Mouse (Mus musculus) urinary bladder, adult 18-20 months (tissue): ENCODE results near the gene Ift22.
"Not testable (repeated sequence)": the region's sequence is repeated elsewhere in the genome, so short reads cannot be mapped to it uniquely, and the experiment has no call there.

ENCODE experiments used
- DNase-seq, 2 experiments: peaks; one replicate each; pipeline ENCODE4 v3.0.0; 2022; ENCODE audit warnings: low spot score in 2 of 2, mixed read lengths in 2 of 2

Gene Ift22

DNA sequence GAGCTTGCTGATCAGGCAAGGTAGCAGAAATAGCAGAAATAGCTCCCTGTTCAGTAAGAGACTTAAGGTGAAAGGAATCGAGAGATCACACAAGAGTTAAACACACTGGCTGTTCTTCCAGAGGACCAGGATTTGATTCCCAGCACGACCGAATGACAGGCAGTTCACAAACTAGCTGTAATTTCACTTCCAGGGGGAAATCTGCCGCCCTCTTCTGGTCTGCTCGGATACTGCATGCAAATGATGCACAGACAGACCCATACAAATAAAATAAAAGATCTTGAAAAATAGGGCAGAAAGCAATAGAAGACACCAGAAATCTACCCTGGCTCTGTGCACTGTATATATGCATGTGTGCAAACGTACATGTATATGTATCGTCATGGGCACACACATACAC lies 2.3 kb upstream of the Ift22 start:
- DNase-seq: no peak

DNA sequence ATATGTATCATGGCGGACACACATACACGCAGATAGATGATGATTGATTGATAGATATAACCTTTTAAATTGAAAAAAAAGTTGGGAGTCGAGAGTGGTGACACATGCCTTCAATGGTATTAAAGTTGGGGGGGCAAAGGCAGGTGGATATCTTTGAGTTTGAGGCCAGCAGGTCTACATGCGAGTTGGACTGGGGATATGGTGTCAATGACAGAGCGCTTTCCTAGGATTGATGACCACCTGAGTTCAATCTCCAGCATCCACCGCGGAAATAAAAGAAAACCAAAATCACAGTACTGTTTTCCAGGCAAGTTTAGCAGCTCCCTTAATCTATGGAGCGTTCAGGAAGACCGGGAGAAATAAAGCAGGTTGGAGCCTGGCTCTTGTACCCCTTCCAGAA lies 363 bp upstream of the Ift22 start:
- DNase-seq: no peak

DNA sequence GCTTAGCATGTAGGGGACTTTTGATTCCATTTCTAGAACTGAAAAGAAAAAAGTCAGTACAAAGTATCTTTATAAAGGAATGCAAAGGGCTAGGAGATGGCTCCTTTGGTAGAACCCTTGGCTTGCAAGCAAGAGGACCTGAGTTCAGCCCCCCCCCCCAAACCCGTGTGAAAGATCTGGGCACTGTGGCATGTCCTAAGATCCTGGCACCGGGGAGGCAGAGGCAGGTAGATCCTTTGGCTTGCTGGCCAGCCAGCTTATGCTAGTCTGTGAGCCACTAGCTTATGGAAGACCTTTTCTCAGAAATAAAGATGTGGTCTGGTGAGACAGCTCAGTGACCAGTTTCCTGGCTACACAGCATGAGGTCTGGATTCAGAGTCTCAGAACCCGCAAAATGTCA lies 6.2 kb downstream of the Ift22 start:
- DNase-seq: no peak

GRCm38 (mm10) chr5:136917613-136918242 lies 9.8 kb downstream of the Ift22 start:
- DNase-seq: no peak

DNA sequence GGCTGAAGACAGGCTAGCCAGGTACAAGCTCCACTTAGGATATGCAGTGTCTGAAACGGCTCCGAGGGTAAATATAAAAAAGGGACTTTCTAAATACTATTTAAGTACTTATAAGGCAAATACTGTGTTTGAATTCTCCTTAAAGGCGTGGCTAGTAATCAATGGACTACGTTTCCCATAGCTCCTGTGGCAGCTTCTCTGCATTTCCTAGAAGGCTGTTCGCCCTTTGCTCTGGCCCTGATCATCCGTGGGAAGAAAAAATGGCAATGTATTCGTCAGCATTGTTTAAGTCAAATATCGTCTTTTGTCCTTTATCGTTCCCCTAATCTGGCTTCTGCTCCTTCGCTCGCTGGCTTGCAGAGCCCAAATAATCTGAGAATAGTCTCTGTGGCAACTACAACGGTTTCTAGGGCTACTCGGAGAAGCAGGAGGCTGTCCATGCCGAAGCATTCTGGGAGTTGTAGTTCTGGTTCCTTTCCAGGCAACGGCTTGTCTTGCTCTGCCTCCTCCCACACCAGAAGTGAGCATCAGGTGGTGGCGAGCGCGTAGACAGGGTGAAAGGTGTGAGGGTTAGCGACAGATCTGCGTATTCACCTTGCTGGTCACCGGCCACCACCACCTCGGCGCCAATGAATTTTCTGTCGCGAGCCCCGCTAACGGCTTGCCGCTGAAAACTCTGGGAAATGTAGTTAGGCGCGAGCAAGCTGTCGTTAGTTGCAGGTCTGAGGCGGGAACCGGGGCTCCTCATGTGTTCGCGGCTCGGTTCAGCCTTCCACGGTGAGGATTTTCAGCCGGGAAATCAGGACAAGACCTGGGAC lies 10.9 kb downstream of the Ift22 start:
- peak; percentile 70 to 77 for DNase-seq

DNA sequence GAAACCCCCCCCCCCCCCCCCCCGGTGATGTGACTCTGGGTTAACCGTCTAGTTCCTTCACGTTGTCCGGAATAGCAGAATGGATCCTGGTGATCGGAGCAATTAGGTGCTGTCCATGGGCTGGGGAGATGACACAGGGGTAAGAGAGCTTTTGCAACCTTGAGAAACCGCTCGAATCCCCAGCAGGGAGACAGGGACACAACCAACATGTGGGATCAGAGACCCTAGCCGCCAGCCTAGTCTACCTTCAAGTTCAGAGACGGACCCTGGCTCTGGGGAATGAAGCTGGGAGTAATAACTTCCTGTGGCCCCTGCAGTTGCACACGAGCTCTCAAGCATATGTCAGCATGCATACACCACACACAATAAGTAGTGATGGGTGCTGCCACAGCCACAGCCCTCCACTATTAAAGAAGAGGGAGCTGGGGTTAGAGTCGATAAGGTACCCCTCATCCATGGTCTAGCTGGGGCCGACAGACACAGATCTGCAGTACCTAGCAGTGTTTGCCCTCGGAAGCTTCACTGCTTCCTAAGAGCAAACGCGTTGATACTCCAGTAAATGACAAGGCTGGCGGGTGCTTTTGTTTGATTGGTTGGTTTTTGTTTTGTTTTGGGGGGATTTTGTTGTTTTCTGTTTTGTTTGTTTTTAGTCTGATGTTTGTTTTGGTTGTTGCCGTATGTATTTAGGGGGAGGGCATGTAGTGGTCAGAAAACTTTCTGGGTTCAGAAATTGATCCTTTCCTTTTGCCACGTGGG lies 11.8 kb downstream of the Ift22 start:
- DNase-seq: no peak

DNA sequence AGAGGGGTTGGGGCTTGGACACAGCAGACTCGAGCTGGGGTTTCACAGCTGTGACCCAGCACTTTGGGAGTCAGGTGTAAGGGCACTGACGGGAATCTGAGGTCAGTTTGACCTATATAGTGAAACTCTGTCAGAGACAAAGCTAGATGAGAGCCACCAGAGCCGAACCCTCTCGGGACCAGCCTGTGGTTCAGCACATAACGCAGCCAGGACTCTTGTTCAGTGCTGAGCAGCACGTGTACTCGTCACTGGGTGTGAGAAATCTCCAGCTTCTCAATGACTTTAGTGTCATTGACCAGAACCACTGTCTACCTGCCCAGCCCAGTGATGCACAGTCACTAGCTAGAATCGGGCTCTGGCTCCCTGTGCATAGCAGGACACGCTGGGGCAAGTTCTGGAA lies 14.9 kb downstream of the Ift22 start:
- DNase-seq: no peak

DNA sequence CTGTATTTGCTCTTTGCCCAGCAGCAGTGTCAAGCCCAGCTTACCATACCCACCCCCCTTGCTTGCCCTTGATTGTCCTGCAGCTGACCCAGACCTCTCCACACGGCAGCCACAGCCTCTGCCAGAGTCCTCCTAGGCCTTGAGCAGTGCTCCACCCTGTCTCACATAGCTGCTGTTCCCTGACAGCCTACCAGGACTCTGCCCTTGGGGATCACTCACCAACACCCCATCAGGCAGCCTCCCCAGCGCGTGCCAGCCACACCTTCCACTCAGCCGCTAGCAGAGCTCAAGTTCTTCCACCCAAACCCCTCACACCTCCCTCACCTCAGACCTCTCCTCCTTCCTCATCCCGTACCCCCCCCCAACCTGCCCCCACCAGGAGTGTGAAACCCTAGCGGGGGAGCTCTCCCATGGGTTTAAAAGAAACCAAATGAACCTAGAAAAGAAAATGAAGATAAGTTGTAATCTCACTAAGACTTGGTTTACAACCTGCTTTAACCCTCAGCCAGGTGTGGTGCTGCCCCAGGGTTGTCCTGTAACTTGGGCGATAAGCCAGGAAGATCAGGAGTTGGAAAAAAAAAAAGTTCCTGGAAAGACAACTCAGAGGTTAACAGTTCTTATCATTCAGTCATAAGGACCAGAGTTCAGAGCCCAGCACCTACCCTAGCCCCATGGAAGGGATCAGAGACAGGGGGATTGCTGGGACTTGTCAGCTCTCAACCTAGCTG lies 16.0 kb downstream of the Ift22 start:
- no peak for DNase-seq

GRCm38 (mm10) chr5:136929073-136929472 lies 21.1 kb downstream of the Ift22 start:
- peak; percentile 57 to 64 for DNase-seq

- no peak for DNase-seq
Observed at GRCm38 (mm10) chr5:136931896-136932295, 23.9 kb downstream of the Ift22 start.

GRCm38 (mm10) chr5:136932956-136933355 lies 25.0 kb downstream of the Ift22 start:
- no peak for DNase-seq

DNA sequence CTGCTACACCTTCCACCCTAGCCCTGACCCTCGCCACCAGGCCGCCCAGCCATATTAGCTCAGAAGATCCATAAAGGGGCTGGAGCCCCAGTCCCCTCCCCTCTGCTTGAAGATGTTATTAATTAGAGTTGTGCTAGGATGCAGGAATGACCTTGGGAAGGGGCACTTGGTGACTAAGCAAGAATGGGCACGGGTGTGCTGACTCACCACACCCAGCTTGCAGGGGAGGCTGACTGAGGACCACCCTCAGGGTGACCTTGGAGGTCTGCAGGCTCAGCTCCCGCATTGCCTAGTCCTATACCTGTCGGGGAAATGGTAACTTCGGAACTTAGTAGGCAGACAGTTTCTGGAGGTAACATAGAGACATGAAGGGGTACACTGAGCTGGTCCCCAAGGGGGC lies 26.0 kb downstream of the Ift22 start:
- DNase-seq: no peak

DNA sequence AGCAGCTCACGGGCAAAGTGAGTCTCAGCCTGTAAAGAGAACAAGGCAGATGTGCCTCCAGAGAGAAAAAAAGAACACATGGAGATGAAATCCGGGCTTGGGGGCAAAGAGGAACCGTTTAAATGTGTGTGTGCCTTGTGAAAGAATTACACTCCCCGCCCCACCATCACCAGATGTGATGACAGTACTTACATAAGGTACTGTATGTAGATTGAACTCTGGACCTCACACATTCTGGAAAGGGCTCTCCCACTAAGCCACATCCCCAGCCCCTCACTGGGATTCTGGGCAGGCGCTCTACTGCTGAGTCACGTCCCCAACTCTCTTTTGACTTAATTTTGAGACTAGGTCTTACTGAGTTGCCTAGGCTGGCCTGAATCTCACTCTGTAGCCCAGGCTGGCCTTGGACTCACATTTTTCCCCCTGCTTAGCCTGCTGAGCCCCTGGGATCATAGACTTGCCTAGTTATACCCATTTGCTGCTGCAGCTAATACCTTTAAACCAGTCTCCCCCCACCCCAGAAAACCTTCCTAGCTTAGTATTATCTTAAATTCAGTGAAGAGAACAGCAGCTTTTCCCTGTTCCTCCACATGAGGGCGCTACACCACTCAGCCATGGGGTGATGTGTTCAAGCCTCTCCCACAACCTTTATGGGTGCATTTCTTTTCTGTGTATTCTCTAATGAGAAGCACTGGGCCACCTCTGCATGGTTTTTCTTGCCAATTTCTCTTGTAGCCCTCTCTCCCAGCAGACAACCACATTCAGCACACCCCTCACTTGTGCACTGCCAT lies 28.1 kb downstream of the Ift22 start:
- no peak for DNase-seq

GRCm38 (mm10) chr5:136936750-136937149 lies 28.8 kb downstream of the Ift22 start:
- no peak for DNase-seq

DNA sequence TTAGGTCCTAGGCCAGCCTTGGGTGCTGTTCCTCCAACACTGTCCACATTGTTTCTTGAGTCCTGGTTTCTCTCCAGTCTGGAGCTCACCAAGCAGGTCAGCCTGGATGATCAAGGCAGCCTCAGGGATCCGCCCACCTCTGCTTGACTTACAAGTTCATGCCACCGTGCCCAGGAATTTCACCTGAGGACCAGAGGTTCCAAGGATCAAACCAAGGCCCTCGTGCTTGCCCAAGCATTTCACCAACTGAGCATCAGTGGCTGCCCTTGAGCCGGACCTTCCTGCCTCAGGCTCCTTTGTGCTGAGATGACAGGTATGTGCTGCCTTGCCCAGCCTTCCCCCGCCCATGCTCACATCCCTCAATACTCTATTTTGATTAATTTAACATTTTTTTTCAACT lies 29.7 kb downstream of the Ift22 start:
- DNase-seq: no peak

DNA sequence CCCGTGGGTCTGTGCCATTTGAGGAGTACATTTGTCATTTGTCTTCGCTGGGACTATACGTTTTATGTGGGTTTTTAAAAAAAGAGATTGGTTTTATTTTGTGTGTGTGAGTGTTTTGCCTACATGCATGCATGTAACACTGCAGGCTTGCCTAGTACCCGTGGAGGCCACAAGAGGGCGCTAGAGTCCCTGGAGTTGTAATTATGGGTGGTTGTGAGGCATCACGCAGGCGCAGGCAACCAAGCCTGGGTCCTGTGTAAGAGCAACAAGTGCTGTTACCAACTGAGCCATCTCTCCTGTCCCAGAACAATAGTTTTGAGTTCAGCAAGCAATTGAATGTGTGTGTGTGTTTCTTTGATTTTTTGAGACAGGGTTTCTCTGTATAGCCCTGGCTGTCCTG lies 31.3 kb downstream of the Ift22 start:
- no peak for DNase-seq

DNA sequence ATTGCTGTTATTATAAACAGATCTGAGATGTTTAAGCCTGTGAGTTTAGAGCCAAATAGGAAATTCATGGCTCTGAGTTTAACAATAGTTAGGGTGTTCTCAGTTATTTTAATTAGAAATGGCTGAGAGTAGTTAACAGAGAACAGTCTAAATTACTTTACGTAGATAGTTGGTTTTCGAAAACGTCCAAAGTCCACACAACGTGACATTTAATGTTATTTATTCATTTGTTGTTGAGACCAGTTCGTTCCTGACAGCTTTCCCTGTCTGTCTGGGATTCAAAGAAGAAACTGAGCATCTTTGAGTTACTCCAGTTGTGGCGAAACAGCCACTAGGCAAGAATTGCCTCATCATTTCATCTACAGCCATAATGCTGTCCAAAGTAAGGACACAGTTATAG lies 32.1 kb downstream of the Ift22 start:
- DNase-seq: not testable (repeated sequence)

DNA sequence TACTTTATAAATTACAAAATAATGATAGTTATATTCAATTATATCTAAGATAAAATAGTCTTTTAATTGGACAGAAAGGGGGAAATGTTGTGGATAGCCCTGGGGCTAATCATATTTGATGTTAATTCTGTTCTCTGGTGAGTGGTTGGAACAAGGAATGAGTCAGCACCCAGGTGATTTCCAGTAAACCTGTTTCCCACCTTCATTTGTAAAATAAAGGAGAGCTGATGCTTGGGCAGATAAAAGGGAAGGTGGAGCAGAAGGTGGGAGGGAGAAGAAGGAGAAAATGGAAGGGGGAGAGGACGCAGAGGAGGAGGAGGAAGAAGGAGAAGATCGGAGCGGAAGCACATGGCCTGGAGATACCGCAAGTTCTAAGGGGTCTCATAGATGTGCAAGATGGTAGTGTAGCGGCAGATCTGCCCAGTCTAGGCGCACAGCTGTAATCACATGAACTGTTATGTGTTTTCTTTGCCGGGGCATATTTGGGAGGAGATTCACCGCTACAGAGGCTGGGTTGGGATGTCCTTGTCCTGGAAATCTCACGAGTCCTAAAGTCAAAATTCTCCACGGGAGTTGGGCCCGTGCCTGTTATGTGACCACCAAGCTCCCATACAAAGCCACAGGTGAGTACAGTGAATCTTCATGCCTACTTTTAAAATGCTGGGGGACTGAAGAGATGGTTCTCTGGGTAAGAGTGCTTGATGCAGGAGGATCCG lies 33.1 kb downstream of the Ift22 start:
- no peak for DNase-seq

DNA sequence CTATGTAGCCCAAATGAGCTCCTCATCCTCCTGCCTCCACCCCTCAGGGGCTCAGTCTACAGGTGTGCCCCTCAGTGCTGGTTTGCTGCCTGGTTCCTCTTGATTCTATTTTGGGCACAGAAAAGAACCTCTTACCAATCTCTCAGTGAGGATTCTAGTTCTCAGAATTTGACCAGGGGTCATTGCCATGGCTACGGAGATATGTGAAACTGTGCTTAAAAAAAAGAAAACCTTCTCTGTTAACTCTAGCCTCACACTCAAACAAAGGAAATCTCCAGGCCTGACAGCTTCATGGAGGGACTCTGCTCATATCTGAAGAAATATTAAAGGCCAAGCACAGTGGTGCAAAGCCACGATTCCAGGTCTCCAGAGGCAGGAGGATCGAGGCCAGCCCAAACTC lies 34.8 kb downstream of the Ift22 start:
- no peak for DNase-seq

- no peak for DNase-seq
Observed at GRCm38 (mm10) chr5:136943382-136943781, 35.4 kb downstream of the Ift22 start.

DNA sequence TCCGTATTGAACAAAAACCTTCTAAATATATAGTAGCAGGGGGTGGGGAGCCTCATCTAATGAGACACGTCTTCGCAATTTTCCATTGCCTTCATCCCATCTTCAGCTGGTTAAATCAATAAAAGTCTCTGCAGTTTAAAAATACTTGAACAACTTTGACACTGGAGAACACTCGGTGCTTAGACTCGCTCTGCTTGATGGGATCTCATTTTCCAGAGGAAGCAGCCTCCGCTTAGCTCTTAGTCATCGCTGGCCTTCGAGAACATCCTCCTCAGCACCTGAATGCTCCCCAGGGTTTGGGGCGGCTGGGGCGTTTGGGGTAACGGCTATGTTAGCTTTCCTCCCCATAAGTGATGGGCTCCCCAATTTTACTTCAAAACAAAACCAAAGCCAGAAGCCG lies 37.1 kb downstream of the Ift22 start:
- DNase-seq: no peak
